Mouse (Mus musculus) bone marrow macrophage, adult 2 months (primary cell): ENCODE measurements around the gene Mpo. TPM values are rescaled to one million over a fixed set of nuclear protein-coding genes. Genes with fewer than 3 reads are reported as not detected.
A peak's percentile ranks its signal among the peaks of the same experiment; 100 is the strongest.

ENCODE experiments used
- H3K27ac ChIP-seq: 2 replicates; pipeline ENCODE4 v1.5.1; 2012; ENCODE audit warnings: low read depth, low read length; ENCODE audit not compliant: insufficient read depth
- H3K4me1 ChIP-seq: 2 replicates; pipeline ENCODE4 v1.6.1; 2012; ENCODE audit warnings: low read length; ENCODE audit not compliant: control insufficient read depth, insufficient read depth
- H3K4me3 ChIP-seq: 2 replicates; pipeline ENCODE4 v1.5.1; 2012; ENCODE audit warnings: mild to moderate bottlenecking, low read length, moderate library complexity; ENCODE audit not compliant: insufficient read depth
- CTCF ChIP-seq: IDR thresholded peaks from 2 replicates; pipeline ENCODE4 v1.5.1; 2012; ENCODE audit warnings: low read depth, mild to moderate bottlenecking, low read length, moderate library complexity
- POLR2A ChIP-seq: IDR thresholded peaks from 2 replicates; pipeline ENCODE4 v1.6.1; 2012; ENCODE audit warnings: mild to moderate bottlenecking, low read depth, low read length, borderline replicate concordance
- polyA plus RNA-seq: library from polyadenylated mRNA; stranded (reverse); fragments of >200 nt; gene quantifications from 2 replicates; pipeline ENCODE4 v1.2.4, GENCODE M21; 2012; ENCODE audit not compliant: missing spikeins, insufficient read depth, insufficient read length

Gene Mpo
- polyA plus RNA-seq, 1 experiment = 1.1 TPM

DNA sequence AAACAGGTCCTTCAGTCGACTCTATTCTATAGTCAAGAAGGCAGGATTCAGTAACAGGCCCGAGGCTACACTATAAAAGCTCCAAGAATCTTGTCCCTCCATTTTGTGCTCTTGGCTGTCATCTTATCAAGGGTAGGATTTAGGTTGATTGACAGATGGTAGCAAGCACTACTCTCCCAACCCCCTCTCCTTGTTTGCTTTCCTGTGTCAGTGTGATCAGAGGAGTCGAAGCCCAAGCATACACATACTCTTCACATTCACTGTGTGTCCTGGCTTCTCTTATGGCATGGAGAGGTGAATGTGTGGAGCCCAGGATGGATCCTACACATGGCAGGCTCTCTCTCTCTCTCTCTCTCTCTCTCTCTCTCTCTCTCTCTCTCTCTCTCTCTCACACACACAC lies 42.9 kb upstream of the Mpo start:
- Histone ChIP-seq H3K27ac (peak overlapping the region; percentile 99), H3K4me1 (peaks cover 50% of the 10 kb centered on the region), H3K4me3 (peak overlapping the region; percentile 61)
- TF ChIP-seq CTCF = no peak
- no peak for TF ChIP-seq POLR2A

DNA sequence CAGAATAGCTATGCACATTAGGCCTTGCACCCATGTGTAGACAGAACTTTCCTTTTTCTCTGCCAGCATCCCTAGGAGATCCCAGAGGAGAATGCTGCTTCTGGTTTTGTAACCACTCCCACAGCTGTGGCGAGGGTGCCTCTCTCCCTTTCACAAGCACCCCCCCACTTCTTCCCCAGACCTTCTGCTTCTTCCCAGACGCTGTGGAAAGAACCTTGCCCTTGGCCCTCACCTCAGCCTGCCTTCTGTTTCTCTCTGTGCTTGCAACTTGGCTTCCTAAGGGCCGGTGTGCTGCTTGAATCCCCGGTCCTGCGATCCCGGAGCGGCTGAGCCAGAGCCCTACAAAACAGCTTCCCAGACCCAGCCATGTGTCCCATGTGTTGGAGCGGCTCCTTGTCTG lies 42.4 kb upstream of the Mpo start:
- H3K4me1 ChIP-seq = peaks cover 50% of the 10 kb centered on the region
- peak overlapping the region; percentile 61 for H3K4me3 ChIP-seq
- peak overlapping the region; percentile 99 for H3K27ac ChIP-seq
- no peak; the same call in 1 of the 2 replicates for TF ChIP-seq CTCF
- TF ChIP-seq POLR2A = no peak

DNA sequence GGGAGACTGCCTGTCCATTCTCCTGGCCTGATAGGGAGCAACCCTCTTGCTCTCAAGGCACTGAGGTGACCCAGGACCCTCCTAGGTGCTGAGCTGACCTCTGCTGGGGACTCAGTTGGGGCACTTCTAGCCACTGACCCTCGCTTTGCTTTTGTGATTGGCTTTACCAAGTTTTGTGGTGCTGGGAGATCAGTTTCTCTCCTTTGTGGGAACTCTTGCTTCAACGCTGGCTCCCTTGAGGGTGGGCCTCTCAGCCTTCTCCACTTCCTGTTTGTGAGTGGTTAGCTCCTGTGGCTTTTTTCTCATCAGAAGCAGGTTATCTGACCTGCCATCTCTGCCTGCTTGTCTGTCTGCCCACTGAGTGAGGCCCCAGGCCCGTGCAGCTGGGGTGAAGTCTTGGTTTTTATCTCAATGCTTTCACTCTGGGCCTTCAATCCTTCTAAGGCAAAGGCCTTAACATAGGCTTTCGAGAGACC lies 41.9 kb upstream of the Mpo start:
- H3K27ac ChIP-seq = peak overlapping the region; percentile 99
- no peak for TF ChIP-seq CTCF
- no peak for TF ChIP-seq POLR2A
- H3K4me3 ChIP-seq = peak overlapping the region; percentile 61
- H3K4me1 ChIP-seq = peaks cover 50% of the 10 kb centered on the region

DNA sequence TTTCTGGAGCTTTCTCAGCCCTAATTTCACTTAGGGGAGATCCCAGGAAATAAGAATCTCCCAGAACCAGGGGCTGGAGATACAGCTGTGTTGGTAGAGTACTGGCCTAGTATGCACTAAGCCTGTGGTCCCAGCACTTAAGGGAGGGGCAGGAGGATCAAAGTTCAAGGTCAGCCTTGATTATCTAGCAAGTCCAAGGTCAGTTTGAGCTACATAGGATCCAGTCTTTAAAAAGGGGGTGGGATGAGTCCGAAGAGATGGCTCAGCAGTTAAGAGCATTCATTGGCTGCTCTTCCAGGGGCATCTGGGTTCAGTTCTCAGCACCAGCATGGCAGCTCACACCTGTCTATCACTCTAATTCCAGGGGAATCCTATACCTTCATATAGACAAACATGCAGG lies 41.1 kb upstream of the Mpo start:
- peak overlapping the region; percentile 99 for H3K27ac ChIP-seq
- peaks cover 50% of the 10 kb centered on the region for H3K4me1 ChIP-seq
- H3K4me3 ChIP-seq = no peak overlapping the region
- no peak for TF ChIP-seq POLR2A
- TF ChIP-seq CTCF = no peak

DNA sequence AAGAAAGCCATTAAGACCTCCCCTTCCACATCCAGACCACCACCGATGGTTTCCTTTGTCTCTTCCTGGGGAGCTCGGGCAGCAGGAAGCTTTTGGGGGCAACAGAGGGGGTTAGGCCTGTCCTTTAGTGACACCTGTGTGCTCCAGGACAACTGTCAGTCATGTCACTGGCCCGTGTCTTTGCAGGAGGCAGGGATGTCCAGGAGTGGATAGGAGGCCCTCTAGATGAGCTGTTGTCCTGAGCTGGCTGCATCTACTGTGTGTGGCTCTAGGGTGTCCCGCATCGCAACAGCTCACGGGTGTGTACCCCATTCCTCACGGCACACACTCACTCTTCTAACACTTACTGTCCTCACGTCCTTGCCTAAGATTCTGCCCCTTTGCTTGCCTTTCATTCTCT lies 40.1 kb upstream of the Mpo start:
- Histone ChIP-seq H3K4me3 (no peak overlapping the region), H3K27ac (no peak overlapping the region), H3K4me1 (peaks cover 47% of the 10 kb centered on the region)
- TF ChIP-seq CTCF (no peak), POLR2A (no peak)

DNA sequence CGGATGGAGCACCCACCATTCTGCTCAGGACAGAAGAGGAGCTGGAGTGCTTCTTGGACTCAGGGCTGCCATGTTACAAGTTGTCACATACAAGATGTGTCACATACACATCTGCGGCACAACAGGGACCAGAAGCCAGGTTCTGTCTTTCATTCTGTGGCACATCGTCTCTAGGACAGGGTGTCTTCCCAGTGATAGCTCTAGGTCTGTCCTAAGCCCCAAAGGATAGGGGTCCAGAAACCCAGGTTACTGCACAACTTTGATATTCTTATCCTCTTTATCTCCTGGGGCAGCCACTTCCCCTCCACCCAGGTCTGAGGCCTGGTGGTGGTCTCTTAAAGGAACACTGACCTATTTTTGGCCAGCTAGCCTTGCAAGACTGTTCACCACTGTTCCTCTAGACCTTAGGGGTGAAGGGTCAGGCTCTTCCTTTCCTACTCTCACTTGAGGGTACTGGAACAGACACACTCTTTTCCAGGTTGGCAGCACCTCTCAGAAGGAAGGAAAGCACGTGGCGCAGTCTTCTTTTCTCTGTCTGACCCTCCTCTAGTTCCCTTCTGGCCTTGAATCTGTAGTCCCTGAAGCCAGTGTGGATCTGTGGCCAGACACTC lies 39.4 kb upstream of the Mpo start:
- peaks cover 48% of the 10 kb centered on the region for H3K4me1 ChIP-seq
- TF ChIP-seq CTCF = no peak
- TF ChIP-seq POLR2A = no peak
- H3K4me3 ChIP-seq = no peak overlapping the region
- peak overlapping the region; percentile 82 for H3K27ac ChIP-seq

DNA sequence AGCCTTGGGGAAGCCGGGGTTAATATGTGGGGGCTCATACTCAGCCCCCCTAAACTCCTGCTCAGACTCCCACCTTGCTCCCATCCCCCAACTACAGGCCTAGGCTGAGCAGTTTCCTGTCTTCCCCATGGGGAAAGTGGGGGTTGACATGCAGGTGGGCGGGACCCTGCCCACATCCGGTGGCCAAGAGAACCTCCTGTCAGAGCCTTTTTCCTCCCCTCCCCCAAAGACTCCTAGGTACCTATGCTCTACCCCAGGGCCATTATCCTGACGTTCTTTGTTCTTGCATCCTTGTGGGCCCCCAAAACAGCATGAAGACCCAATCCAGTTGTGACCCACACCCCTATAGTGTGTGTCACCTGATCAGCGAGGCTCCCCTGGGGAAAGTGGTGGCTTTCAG lies 38.8 kb upstream of the Mpo start:
- Histone ChIP-seq H3K4me3 (peak overlapping the region; percentile 39), H3K27ac (peak overlapping the region; percentile 82), H3K4me1 (peaks cover 48% of the 10 kb centered on the region)
- TF ChIP-seq POLR2A (no peak), CTCF (no peak)

DNA sequence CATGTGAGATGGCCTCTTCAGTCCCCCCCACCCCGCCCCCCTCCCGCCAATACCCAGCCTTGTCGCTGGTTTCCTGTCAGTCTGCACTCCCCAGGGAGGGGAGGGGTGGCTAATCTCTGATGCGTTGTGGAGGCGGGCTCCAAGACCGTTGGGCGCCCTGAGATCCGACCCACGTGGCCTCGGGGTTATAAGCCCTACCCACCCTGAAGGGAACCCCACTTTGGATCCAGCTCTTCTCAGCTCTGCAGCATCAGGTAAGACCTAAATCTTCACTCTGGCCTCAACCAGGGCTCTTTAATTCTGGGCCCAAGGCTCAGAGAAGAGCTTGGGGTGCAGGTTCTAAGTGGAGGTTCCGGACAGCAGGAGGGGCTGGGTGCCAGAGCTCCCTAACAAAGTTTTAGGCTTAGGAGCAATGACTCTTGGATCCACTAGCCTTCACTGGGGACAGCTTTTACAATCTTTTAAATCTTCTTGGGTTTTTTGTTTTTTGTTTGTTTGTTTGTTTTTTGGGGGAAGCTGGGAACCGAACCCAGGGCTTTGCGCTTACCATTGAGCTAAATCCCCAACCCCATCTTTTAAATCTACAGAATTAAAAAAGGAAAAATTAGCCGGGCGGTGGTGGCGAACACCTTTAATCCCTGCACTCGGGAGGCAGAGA lies 37.9 kb upstream of the Mpo start:
- H3K4me1 ChIP-seq = peaks cover 40% of the 10 kb centered on the region
- TF ChIP-seq CTCF (no peak), POLR2A (peak; percentile 30; the same call in 1 of the 2 replicates)
- peak overlapping the region; percentile 96 for H3K27ac ChIP-seq
- peak overlapping the region; percentile 90 for H3K4me3 ChIP-seq

DNA sequence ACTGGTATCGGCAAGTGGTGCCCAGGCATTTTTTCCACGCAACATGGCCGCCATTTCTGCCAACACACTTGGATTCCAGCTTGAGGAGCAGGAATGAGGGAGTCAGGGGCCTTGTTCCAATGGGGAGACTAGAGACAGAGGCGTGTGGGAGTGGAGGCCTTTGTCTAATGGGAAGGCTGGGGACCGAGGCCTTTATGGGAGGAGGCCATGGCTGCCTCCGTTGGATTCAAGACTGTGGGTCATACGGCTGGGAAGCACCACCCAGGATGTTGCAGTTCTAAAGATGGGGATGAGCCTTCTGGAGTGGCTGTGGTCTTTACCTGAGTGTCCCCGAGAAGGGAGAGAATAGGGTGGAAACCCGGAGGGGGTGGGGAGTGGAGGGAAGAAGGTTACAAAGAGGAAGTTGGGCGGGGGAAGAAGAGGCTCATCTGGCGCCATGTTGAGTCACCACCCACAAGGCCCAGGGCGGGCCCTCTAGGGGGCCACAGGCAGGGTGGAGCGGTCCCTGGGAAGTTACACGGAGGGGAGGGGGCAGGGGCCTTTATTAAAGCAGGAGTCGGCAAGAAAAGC lies 37.0 kb upstream of the Mpo start:
- peak overlapping the region; percentile 96 for H3K27ac ChIP-seq
- peak overlapping the region; percentile 90 for H3K4me3 ChIP-seq
- H3K4me1 ChIP-seq = peaks cover 32% of the 10 kb centered on the region
- no peak for TF ChIP-seq POLR2A
- TF ChIP-seq CTCF = no peak
